Mouse (Mus musculus): ENCODE measurements around the gene Crebrf. TPM values are rescaled to one million over a fixed set of nuclear protein-coding genes. Genes with fewer than 3 reads are reported as not detected.

Gene Crebrf
- polyA plus RNA-seq, 1 experiment from 2014 or later, result 10.1 TPM

DNA sequence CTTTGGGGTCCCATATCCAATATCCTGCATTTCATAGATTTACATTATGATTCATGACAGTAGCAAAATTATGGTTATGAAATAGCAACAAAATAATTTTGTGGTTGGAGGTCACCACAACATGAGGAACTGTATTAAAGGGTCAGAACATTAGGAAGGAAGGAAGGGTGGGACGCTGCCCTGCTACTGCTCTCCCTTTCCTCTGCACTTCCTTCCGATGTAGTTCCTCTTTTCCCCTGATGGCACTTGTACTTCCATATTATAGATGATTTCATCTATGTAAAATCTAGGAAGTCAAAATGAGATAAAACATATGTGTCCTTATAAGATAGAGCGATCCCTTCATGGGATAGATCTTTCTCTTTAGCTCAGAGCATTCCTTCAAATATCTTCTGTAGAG, 34.5 kb downstream of the Crebrf start:
- Histone ChIP-seq H3K4me2 (no peak overlapping the region), H3K4me1 (no peaks in the 10 kb centered on the region), H3K27me3 (replicated peaks) (no peaks in the 10 kb centered on the region), H3K4me3 (replicated peaks) (no peak overlapping the region), H3K9ac (no peak overlapping the region), H3K9me3 (no peaks in the 10 kb centered on the region), H3K27ac (no peak overlapping the region), H3K36me3 (no peaks in the 10 kb centered on the region)
- 81% methylated on average over 3 of the region's 3 CpGs for WGBS
- ATAC-seq (ENCODE audit: insufficient read depth, low FRiP score, low read depth), result no peak

DNA sequence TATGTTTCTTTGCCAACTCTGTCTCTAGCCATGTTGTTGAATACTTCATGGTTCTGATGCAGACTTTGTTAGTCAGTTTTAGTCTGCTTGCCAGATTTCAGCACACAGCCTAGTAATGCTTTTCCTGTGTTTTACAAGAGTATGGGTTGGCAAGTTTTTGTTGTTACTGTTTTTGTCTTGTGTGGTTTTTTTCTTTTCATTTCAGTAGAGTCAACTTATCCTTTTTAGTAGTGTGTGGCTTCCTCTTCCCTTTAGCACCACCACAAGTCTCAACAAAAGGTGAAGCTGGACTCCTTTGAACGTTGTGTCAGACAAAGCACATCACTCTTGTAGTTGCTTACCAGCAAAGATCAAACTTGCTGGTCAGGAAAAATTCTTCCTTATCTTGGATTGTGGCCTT, 36.8 kb downstream of the Crebrf start:
- Histone ChIP-seq H3K27ac (no peak overlapping the region), H3K4me2 (no peak overlapping the region), H3K4me3 (replicated peaks) (no peak overlapping the region), H3K9ac (no peak overlapping the region), H3K36me3 (no peaks in the 10 kb centered on the region), H3K27me3 (replicated peaks) (no peaks in the 10 kb centered on the region), H3K4me1 (no peaks in the 10 kb centered on the region), H3K9me3 (no peaks in the 10 kb centered on the region)
- 57% methylated on average over 1 of the region's 1 CpGs for WGBS
- ATAC-seq (ENCODE audit: insufficient read depth, low FRiP score, low read depth), result no peak

DNA sequence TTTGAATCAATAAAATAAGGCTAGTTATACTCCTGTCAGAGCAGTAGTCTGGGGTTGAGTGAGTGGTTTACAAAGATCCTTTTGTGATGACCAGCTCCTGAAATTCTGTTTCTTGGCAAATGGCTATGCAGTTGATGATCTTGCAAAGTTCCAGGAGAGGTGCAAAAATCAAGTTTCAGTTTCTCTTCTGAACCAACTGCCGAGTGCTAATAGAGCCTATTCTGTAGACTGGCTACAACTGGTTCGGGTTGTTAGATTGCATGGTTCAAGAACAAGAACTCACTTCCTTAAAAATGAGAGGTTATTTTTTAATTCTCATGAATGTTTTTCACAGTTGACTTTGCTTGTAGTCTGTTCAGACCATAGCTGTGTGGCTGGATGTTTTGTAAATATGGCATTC, 38.0 kb downstream of the Crebrf start:
- H3K27ac ChIP-seq, result no peak overlapping the region
- WGBS, result 84% methylated on average over 2 of the region's 2 CpGs
- ATAC-seq (ENCODE audit: insufficient read depth, low FRiP score, low read depth), result no peak
- H3K36me3 ChIP-seq, result no peaks in the 10 kb centered on the region
- no peaks in the 10 kb centered on the region for H3K27me3 ChIP-seq (replicated peaks)
- H3K4me1 ChIP-seq, result no peaks in the 10 kb centered on the region
- no peak overlapping the region for H3K9ac ChIP-seq
- no peaks in the 10 kb centered on the region for H3K9me3 ChIP-seq
- no peak overlapping the region for H3K4me3 ChIP-seq (replicated peaks)
- no peak overlapping the region for H3K4me2 ChIP-seq

DNA sequence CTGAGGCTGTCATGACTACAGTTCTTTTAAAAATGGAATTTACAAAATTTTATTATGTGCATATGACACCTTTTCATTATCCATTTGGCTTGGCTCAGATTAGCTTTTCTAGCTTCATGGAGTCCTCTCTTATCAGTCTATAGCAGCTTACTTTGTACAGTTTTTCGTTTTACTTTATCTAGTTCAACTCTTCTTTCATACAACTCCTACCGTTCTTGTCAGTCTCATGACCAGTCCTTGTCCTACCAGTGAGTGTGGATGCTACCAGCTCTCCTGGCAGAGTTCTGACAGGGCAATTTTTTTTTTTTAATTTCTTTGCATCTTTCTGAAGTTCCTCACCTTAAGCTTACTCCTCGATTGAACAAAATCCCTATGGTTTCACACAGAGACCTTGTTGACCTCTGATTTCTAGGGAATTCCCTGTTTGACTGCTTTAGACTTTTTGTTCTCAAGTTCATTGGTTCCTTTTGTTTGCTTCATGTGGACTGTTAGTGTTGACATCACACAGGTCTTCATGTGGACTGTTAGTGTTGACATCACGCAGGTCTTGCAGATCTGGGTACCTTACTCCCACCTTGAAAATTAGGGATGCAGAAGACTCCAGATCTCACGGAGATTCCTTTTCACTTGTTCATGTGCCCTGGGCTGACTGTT, 51.8 kb downstream of the Crebrf start:
- Histone ChIP-seq H3K9ac (no peak overlapping the region), H3K9me3 (no peaks in the 10 kb centered on the region), H3K4me1 (no peaks in the 10 kb centered on the region), H3K27ac (no peak overlapping the region), H3K4me3 (replicated peaks) (no peak overlapping the region), H3K36me3 (no peaks in the 10 kb centered on the region), H3K4me2 (no peak overlapping the region), H3K27me3 (replicated peaks) (no peaks in the 10 kb centered on the region)
- ATAC-seq (ENCODE audit: insufficient read depth, low FRiP score, low read depth), result no peak
- WGBS, result 88% methylated on average over 5 of the region's 5 CpGs

DNA sequence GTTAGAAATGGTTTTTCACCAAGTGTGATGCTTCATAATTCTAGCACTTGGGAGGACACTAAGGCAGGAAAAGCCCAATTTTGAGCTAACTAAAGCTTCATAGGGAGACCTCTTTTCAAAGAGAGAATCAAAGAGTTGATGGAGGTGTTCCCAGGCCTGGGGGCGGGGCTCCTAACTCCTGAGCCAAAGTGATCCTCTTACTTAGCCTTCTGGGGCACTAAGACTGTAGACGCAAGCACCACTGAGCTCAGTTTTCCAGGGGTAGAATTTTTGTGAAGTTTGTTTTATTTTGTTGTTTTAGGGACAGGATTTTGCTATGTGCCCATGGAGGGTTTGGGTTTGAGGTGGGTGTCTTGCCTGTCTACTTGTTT, 52.3 kb downstream of the Crebrf start:
- WGBS, result 82% methylated on average over 2 of the region's 2 CpGs
- ATAC-seq (ENCODE audit: insufficient read depth, low FRiP score, low read depth), result no peak

DNA sequence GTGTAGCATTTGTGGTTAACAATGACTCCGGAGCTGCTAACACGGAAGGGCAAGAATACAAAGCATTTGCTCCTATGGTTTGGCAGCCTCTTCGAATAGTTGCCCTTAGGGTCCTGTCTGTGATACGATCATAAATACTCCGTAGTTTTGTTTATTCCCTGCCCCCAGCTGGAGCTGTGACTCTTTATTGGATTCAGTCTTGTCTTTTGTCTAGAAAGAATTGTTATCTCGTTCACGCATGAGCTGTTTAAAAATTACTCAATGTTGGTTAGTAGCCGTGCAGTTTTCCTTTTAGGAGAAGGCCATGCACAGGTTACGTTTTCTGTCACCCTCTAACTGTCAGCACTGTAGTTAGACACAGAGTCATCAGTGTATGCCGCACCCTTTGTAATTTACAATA, 60.8 kb downstream of the Crebrf start:
- no peak overlapping the region for H3K27ac ChIP-seq
- WGBS, result 60% methylated on average over 10 of the region's 10 CpGs
- no peak overlapping the region for H3K4me2 ChIP-seq
- no peak overlapping the region for H3K4me3 ChIP-seq (replicated peaks)
- no peaks in the 10 kb centered on the region for H3K36me3 ChIP-seq
- H3K9me3 ChIP-seq, result no peaks in the 10 kb centered on the region
- H3K27me3 ChIP-seq (replicated peaks), result no peaks in the 10 kb centered on the region
- no peaks in the 10 kb centered on the region; the same call in 1 of the 2 replicates for H3K4me1 ChIP-seq
- no peak overlapping the region for H3K9ac ChIP-seq
- ATAC-seq (ENCODE audit: insufficient read depth, low FRiP score, low read depth), result no peak

More for the DNA sequence above, 52.3 kb downstream of the Crebrf start:
- no peaks in the 10 kb centered on the region for H3K27me3 ChIP-seq (replicated peaks)
- H3K36me3 ChIP-seq, result no peaks in the 10 kb centered on the region
- no peak overlapping the region for H3K27ac ChIP-seq
- no peak overlapping the region for H3K4me2 ChIP-seq
- no peaks in the 10 kb centered on the region for H3K9me3 ChIP-seq
- H3K4me3 ChIP-seq (replicated peaks), result no peak overlapping the region
- no peaks in the 10 kb centered on the region for H3K4me1 ChIP-seq
- no peak overlapping the region for H3K9ac ChIP-seq

DNA sequence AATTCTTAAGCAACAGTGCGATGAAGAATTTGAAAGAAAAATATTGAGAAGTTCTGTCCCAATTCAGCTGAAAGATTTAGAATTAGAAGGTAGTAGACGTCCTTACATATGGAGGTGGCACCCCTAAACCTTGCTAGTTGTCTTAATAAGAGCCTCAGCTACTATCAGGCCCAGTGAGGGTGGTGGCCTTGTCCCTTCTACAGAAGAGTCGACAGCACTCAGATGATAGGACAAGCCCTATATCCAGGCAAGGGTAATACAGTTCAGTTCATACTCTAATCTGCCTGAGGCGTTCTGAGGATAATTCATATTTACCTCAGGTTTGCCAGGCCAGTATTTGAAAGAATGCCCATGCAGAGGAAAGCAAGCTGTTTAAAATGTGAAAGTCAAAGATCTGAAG, 62.6 kb downstream of the Crebrf start:
- Histone ChIP-seq H3K27me3 (replicated peaks) (no peaks in the 10 kb centered on the region), H3K27ac (no peak overlapping the region), H3K4me2 (no peak overlapping the region), H3K4me1 (peaks cover 7% of the 10 kb centered on the region), H3K4me3 (replicated peaks) (no peak overlapping the region), H3K9me3 (no peaks in the 10 kb centered on the region), H3K36me3 (no peaks in the 10 kb centered on the region), H3K9ac (no peak overlapping the region)
- no peak for ATAC-seq (ENCODE audit: insufficient read depth, low FRiP score, low read depth)
- 85% methylated on average over 4 of the region's 4 CpGs for WGBS

DNA sequence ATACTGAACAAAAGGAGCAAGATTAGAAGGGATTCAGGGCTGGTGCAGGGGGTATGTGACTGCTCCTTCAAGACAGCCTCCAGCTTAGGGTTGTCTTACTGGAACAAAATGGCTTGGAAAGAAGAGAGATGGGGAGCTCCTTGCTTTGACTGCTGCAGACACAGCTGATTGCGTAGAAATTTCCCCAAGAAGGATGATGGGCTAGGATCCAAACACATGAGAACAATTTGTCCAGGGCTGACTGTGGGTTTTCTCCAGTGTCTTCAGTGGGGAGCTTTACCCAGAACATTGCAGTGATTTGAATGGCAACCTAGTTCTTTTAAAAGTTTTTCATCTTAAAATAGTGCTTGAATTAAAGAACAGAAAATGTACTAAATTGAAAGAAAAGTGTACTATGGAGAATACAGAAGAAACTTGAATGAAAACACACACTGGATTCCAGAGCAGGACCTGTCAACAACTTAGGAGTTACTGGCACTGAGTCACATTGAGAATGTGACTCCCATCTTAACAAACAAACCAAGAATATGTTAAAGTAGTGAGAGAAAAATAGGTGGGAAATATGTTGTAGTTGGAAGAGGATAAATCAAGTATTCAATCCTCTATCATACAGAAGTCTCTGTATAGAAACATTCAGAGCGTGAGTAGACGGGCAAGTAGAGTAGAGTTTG, 63.1 kb downstream of the Crebrf start:
- 86% methylated on average over 3 of the region's 3 CpGs for WGBS
- ATAC-seq (ENCODE audit: insufficient read depth, low FRiP score, low read depth), result no peak

DNA sequence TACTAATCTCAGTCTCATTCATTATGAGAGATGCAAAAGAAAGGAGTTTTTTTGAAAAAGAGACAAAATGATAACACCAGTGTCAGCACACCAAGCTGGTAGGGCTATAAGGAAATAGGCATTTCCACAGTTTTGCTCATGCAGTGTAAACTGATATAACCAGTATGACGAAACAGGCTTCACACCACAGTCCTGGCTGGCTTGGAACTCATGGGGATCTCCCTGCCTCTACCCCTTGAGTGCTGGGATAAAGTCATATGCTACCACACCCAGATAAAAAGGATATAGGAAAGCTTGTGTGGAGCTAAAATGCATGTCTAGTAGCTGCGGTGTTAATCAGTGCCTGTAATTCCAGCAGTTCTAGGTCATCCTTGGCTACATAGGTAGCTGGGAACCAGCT, 64.0 kb downstream of the Crebrf start:
- Histone ChIP-seq H3K36me3 (no peaks in the 10 kb centered on the region), H3K4me3 (replicated peaks) (no peak overlapping the region), H3K27me3 (replicated peaks) (no peaks in the 10 kb centered on the region), H3K9me3 (no peaks in the 10 kb centered on the region), H3K9ac (no peak overlapping the region), H3K4me2 (no peak overlapping the region), H3K27ac (no peak overlapping the region), H3K4me1 (peaks cover 7% of the 10 kb centered on the region)
- ATAC-seq (ENCODE audit: insufficient read depth, low FRiP score, low read depth), result no peak
- 82% methylated on average over 2 of the region's 2 CpGs for WGBS

More for the DNA sequence above, 63.1 kb downstream of the Crebrf start:
- Histone ChIP-seq H3K36me3 (no peaks in the 10 kb centered on the region), H3K9ac (no peak overlapping the region), H3K27ac (no peak overlapping the region), H3K4me1 (peaks cover 7% of the 10 kb centered on the region), H3K9me3 (no peaks in the 10 kb centered on the region), H3K4me3 (replicated peaks) (no peak overlapping the region), H3K4me2 (no peak overlapping the region), H3K27me3 (replicated peaks) (no peaks in the 10 kb centered on the region)

DNA sequence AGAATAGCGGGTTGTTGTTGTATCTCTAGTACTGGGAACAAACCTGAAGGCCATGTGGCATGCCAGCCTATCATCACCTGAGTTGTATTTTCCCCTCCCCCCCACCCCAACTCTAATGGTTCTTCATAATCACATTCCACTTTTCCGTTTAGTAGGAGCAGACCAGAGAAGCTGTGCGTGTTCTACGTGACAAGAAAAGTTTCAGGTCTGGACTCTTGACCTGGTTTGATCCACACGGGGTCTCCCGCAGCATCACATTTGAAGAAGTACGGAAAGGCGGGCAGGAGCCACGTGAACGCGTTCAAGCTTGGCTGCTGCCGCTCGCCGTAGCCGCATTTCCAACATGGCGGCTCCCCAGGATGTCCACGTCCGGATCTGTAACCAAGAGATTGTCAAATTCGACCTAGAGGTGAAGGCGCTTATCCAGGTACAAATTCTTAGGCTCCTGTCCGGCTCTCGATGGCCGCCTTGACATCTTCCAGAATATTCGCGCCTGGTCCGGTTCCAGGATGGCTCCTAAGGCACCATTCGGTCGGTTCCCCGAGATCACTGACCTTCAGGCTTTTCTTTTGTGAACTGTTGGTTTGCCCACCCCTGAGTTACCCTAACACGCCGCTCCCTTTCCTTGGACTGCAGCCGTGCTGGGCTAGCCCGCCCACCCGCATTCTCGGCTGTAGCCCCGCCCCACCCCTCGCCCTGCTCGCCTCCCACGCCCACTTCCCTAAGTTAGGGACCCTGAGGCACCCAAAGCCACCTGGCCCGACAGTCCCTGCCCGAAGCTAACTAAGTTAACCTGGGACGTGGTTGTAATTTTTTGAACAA, 65.5 kb downstream of the Crebrf start, which contains the start of gene Bnip1:
Bnip1 (plus strand) TSS at position 317 of the 822 bp plus-strand sequence.
- WGBS, result under 1% methylated on average over 42 of the region's 42 CpGs
- Histone ChIP-seq H3K4me2 (peak within 1 kb of the TSS; percentile 69), H3K4me1 (peaks cover 7% of the 10 kb centered on the region), H3K4me3 (replicated peaks) (peak within 1 kb of the TSS; percentile 70), H3K27me3 (replicated peaks) (no peaks in the 10 kb centered on the region), H3K27ac (peak within 1 kb of the TSS; percentile 97), H3K9ac (peak within 1 kb of the TSS; percentile 74), H3K36me3 (0 out of 2 replicates have a peak, but pooled peaks cover 7% of the 10 kb centered on the region), H3K9me3 (no peaks in the 10 kb centered on the region)
- ATAC-seq (ENCODE audit: insufficient read depth, low FRiP score, low read depth), result peak; percentile 77

DNA sequence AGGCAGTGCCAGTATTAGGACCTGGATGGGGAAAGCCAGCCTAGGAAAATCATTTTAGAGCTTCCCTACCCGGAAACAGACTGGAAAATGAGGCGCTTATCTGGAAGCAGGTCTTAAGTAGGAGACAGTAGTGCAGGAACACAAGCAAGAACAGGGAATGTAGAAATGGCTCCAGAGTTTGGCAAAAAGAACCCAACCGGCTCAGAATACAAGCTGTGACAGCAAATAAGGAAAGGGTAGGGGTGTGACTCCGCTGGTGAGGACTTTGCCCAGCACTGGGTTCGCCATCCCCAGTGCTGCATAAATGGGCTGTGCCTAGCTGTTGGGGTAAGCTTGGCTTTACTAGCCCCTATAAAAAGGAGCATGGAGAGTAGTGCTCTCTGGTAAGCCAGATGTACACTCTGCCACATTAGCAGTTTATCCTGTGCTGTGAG, 66.2 kb downstream of the Crebrf start:
- ATAC-seq (ENCODE audit: insufficient read depth, low FRiP score, low read depth), result peak; percentile 64; the same call in 1 of the 2 replicates
- Histone ChIP-seq H3K9ac (peak overlapping the region; percentile 74), H3K27ac (peak overlapping the region; percentile 97), H3K9me3 (no peaks in the 10 kb centered on the region), H3K4me2 (peak overlapping the region; percentile 69), H3K4me3 (replicated peaks) (peak overlapping the region; percentile 70), H3K27me3 (replicated peaks) (no peaks in the 10 kb centered on the region), H3K4me1 (peaks cover 7% of the 10 kb centered on the region), H3K36me3 (0 out of 2 replicates have a peak, but pooled peaks cover 7% of the 10 kb centered on the region)
- WGBS, result 19% methylated on average over 5 of the region's 5 CpGs

DNA sequence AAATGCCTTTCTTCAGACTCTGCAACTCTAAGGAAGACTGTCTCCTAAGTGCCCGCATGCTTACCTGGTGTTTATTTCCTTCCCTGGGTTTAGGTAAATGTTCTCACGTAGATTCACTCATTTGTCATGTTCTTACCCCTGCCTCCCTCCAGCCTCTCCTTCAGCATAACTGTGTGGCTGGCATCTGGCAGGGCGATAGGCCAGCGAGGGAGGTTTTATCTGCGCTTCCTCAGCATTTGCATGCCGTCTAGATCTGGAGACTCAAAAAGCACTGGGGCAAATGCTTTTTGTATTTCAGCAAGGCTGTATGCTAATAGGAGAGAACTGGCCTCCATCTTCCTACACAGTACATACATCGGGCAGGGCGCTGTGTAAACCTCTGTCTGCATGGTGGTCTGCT, 69.1 kb downstream of the Crebrf start:
- no peak overlapping the region for H3K4me2 ChIP-seq
- no peak overlapping the region for H3K4me3 ChIP-seq (replicated peaks)
- 83% methylated on average over 8 of the region's 8 CpGs for WGBS
- H3K27ac ChIP-seq, result no peak overlapping the region
- H3K36me3 ChIP-seq, result peaks cover 14% of the 10 kb centered on the region; the same call in 1 of the 2 replicates
- peaks cover 7% of the 10 kb centered on the region for H3K4me1 ChIP-seq
- no peak overlapping the region for H3K9ac ChIP-seq
- no peaks in the 10 kb centered on the region for H3K27me3 ChIP-seq (replicated peaks)
- no peaks in the 10 kb centered on the region for H3K9me3 ChIP-seq
- ATAC-seq (ENCODE audit: insufficient read depth, low FRiP score, low read depth), result no peak
